Mouse (Mus musculus): ENCODE data around the gene Cldn22.
"Not testable (repeated sequence)": the region's sequence is repeated elsewhere in the genome, so short reads cannot be mapped to it uniquely, and the experiment has no call there.

Cldn22 gene

DNA sequence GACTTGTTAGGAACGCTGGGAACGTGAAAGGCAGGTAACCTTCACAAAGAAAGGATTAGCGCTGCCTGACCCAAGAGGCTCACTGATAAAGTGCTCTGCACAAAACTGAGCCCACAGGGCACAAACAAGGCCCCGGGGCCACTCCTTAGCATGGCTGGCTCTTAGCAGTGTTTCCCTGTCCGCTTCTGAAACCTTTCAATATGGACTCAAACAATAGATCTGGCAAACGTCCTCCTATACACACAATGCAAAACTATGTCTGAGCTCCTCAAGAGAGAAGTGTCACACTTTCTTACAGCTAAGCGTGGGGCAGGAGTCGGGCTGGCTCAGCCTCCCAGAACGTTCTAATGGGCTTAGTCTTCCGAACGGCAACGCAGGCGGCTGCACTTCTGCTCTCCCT, at the start of gene Cldn22:
TSS of gene Cldn22 (plus strand) at position 301 of the 400 bp plus-strand sequence.
- no peak for DNase-seq (ENCODE audit: low read depth in 1 of 2, low spot score in 2 of 2)

DNA sequence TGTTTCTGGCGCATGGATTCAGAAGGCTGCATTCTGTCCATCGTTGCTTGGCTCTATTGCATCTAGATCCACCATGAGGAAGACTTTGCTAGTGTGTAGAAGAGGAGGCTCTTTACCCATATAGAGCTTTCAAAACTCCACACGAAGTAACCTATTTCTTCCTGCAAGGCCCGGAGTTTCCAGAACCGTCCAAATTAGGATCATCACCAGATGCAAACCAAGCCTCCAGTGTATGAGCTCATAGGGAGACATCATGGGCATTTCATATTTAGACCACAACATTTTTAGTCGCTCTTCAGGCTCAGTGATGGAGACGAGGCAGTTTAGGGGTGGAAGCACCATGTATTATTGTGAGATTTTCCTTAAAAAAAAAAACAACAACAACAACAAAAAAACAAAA, 46.9 kb upstream of the Cldn22 start:
- DNase-seq (ENCODE audit: low read depth in 1 of 2, low spot score in 2 of 2): no peak

DNA sequence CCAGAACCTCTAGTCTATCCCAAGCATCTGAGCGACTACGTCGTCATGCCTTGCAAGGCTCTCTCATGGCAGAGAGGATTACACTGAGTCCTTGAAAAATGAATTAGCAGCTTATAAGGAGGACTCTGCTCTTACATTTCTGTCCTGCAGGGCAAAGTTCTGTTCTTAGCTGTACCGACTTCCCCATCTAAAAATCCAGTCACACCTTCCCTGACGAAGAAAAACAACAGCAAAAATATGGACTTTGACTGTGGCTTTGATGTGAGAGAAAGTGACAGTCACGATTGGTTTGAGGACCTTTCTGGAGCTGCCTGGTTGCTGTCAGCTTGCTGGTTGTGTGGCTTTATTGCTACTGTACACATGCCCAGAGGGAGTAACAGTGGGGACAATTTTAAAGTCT, 44.7 kb upstream of the Cldn22 start:
- no peak for DNase-seq (ENCODE audit: low read depth in 1 of 2, low spot score in 2 of 2)

DNA sequence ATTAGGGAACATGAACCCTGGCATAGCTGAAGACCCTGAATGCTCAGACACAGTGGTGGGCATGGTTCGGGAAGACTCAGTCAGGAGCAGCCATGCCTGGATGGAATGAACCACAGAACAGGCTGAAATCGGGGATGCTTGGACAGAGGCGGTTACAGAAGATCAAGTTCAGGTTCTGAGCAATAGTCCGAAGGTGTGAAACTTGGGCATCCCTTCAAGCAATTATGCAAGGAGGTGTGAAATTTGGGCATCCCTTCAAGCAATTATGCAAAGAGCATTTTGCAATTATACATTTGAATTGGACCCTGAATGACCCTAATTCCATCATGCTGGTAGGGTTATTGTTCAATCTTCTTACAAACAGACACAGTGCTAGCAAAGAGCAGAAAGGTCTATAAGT, 42.4 kb upstream of the Cldn22 start:
- DNase-seq (ENCODE audit: low read depth in 1 of 2, low spot score in 2 of 2): no peak

DNA sequence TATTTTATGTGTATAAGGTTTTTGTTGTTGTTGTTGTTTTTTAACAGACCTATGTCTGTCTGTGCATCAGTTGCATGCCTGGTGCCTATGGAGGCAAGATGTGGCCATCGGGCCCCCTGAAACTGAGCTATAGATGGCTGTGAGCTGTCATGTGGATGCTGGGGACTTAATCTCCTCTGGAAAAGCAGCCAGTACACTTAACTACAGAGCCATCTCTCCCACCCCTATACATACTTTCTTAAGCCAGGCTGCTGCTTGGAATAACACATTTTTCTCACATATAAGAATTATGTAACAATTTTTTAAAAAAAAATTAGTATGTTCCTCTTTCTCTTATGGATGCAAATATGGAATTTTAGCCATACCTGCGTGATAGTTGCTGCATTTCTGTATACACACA, 40.7 kb upstream of the Cldn22 start:
- no peak for DNase-seq (ENCODE audit: low read depth in 1 of 2, low spot score in 2 of 2)

DNA sequence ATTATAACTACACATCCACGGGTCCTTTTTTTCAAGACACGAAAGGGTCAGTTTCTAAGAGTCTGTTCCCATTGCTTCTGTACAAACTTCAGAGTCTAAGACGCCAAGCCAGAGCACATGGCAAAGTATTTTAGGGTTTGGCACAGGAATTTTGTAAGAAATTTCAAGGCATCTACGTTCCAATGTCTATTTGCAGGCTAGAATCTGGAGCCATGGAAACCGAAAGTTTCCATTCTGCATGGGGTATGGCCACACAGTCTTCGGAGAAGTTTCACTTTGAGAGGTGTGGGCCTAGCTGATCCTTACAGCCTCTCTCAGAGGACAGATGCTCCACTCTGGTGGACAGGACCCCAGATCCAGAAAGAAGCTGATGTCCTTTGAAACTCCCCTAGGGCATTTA, 40.3 kb upstream of the Cldn22 start:
- DNase-seq (ENCODE audit: low read depth in 1 of 2, low spot score in 2 of 2): no peak

DNA sequence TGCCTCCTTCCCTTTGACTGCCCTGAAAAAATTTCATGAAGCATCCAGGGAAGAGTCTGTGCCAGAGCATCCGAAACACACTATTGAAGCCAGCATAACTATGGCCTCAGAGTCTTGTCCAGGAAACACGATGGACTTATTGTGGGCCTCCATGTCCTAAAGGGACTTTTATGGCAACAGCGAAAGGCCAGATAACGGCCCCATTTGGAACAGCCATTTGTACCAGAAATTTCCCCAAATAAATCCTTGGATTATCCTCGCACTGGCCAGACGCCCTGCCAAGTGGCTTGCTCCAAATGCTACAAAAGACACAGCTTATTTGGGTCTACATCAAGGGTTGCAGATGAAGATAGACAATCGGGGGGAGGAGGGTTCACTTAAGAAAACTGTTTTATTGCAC, 39.8 kb upstream of the Cldn22 start:
- DNase-seq (ENCODE audit: low read depth in 1 of 2, low spot score in 2 of 2): no peak

DNA sequence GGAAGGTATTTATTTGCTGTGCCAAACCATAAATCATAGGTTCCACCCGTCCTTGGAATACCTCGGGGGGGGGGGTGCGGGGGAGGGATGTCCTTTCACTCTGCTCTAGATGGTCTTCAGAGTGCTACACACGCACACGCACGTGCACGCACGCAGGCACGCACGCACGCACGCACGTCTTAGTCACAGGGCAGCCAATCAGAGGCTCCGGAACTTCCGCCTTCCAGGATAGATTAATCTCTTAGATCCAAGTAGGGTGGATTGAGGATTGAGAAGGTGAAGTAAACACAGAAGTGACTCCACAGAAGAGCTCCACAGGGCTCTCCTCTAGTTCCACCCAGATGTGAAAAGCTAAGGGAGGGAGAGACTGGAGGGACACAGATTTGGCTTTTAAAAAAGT, 38.0 kb upstream of the Cldn22 start:
- no peak for DNase-seq (ENCODE audit: low read depth in 1 of 2, low spot score in 2 of 2)

DNA sequence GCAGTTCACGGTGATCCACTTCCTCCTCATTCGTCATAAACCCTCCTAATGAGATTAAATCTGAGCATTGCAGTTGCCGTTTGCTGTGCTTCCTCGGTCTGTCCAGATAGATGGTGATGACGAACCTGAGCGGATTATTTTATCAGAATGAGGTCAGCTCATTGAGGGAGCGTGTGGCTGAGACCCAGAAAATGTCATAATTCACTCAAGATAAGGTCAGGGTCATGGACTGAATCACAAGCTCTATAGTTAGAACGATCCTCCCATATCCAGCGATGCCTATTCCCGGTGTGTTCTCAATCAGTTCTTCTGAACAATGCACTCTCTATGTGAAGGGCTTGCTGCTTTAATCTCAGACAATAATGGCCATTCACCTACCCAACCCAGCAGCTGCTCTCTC, 36.6 kb upstream of the Cldn22 start:
- DNase-seq (ENCODE audit: low read depth in 1 of 2, low spot score in 2 of 2): no peak

DNA sequence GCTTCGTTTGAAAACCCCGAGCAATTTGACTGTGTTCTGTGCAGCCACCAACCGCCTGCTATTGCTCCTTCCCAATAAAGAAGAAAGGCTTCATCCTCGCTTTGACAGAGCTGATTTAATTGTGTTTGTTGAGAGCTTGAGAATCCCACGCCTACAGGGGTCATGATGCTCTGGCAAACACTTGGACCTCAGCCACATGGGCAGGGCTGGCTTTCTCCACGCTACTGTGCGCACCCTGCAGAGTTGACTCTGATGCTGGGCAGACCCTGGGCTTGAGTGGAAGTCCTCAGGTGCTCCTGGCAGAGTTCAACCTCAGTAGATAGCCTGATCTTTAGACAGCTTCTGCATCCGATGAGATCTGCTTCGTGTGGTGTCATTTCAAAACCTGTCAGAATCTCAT, 32.3 kb upstream of the Cldn22 start:
- DNase-seq (ENCODE audit: low read depth in 1 of 2, low spot score in 2 of 2): no peak

DNA sequence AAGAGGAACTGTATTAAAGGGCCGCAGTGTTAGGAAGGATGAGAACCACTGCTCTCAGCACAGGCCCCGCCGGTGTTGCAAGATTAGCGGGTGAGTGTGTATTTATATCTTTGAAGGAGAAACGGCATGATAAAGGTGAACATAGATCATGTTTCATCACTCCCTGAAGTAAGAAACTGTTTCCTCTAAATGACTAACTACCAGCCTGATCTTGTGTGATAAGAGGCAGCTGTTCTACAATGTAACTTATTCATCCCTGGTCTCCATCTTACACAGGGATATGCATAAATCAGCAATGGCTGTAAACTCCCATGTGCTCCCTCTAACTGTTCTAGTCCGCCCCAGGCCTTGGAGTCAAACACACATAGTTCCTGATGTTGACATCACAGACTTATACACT, 24.8 kb upstream of the Cldn22 start:
- DNase-seq (ENCODE audit: low read depth in 1 of 2, low spot score in 2 of 2): no peak

DNA sequence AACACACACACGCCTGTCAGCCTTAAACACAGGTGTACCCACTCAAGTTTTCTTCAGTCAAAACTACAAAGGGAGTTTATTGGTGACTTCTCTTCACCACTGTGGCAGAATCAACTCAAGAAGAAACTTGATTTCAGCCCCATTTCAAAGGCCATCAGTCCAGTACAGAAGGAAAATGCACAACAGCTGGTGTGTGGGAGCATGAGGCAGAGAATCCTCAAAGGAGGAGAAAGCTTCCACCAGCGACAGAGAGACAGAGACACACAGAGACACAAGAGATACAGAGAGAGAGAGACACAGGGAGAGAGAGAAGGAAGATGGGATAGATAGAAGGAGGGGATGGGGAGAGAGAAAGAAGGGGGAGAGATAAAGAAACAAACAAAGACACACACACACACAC, 21.9 kb upstream of the Cldn22 start:
- DNase-seq (ENCODE audit: low read depth in 1 of 2, low spot score in 2 of 2): no peak

DNA sequence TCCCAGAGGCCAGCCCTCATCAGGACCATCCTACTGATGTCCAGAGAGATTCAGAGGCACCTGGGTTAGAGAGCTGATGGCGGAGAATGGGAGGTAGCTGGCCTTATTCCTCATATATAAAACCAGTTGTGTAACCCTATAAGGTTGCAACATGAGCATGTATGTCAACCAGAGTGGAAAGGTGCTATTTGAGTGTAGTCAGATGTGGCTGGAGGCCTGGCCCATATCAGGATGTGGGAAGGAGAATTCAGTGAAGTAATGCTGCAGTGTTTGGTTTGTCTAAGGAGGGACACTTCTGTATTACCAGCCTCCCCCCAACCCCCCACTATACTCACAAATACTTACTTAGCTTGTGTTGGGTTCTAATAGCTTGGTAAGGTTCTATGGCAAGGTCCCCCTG, 20.0 kb upstream of the Cldn22 start:
- DNase-seq (ENCODE audit: low read depth in 1 of 2, low spot score in 2 of 2): no peak

DNA sequence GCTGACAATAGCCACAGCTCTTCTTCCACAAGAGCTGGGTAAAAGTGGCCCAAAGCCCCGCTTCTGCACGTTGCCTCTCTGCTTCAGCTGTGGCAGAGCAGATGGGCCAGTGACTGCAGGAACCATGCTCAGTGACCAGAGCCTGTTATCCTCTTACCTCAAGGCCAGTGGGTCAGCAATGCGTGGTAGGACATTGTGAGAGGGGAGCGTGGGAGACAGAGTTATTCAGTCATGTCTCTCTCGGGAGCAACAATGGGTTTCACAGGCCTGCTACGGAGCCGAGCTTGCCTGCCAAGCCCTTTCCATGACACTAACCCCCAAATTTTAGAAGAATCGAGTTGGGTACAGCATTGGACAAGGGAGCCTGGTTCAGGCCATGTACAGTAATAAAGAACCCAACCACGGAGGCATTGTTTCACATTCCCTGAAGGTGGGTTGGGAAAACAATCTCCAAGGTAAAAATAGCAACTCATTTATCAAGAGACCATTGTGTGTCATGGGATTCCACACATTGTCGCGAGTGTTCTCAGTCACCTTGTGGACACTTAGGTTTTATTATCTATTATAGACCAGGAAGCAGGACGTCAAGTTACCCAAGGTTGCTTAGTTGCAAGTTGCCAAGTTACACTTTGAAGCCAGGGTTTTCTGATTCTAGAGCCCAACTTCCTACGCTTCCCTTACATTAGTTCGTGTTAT, 14.2 kb upstream of the Cldn22 start:
- DNase-seq (ENCODE audit: low read depth in 1 of 2, low spot score in 2 of 2): no peak

DNA sequence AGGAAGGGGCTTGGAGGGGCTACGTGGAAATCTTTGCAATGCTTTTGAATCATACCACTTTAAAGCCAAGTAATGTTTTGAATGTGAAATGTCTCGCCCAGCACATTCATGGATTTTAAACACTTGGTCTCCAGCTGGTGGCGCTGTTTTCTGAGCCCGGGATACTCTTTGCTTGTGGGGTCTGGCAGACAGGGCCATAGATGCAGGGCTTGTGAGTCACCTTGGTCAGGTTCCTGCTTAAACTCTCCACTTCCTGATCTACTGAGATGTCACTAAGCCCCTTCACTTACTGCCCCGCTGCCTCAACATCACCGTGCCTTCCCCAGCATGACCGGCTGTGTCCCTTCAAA, 13.6 kb upstream of the Cldn22 start:
- DNase-seq (ENCODE audit: low read depth in 1 of 2, low spot score in 2 of 2): no peak

DNA sequence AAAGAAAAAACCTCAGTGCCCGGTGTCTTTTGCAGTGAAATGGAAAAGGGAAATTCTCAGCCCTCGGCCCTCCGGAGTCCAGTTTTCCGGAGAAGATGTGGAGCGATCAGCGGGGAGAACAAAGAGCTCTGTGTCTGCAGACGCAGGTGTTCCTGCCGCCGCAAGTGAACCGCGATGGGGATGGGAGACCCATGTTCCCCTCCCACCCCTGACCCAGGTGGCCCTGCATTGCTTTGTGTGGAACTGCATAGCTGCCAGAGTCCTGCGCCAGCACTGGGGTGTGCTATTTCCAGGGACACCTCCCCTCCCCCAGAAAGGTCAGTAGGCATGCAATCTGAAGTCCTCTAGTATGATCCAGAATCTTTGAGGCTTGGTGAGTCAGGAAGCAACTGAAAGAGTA, 13.1 kb upstream of the Cldn22 start:
- no peak for DNase-seq (ENCODE audit: low read depth in 1 of 2, low spot score in 2 of 2)

DNA sequence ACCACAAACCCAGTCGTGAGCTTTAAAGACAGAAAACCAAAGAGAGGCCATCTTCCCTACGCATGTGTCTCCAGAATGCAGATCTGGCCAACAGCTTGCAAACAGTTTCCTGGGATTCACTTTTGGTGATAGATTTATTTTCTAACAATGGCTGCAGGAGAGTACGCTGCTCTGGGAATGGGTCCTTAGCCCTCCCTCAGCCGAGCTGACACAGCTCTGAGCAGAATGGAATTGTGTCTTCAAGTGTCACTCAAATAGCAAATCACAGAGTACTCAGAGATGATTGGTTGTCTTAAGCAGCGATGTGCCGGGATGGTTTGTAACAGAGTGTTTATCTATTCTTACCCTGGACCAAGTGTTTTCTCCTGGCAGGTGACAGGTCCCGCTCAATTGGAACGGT, 5.2 kb upstream of the Cldn22 start:
- no peak for DNase-seq (ENCODE audit: low read depth in 1 of 2, low spot score in 2 of 2)

DNA sequence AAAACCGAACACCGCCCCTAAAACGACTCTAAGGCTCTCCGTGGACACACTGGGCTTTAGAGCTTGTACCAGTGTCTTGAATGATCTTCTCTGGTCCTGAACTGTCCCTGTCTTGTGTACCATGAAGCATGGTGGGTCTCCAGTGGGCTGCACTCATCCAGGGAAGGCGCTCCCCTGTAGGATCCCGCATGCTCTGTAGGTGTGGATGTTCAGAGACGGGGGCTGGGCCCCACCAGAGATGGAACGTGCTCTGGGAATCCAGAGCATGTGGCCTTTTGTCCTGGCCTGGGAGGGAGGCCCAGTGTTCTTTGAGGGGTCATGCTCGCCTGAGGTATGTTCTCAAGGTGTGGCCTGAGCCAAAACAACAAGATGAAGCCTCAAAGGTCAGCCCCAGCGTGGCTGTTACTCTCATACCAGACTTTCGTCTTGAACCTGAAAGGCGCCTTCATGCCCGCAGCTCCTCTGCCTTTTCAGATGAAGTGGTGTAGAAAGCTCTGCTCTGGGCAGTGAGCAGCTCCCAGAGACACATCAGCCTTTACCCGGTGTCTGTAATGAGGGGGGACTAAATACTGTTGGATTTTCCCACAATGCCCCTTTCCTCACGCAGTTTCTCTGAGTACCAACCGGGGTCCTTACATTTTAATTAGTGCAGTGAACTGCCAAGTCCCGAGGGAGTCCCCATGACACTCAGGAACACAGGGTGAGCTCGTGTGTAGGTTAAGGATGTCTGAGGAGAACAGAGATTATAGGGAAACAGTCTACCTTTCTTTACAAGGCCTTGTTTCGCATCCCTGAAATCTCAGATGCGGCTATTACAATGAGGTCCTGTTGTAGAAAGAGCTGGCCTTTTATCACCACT, 3.1 kb upstream of the Cldn22 start:
- no peak for DNase-seq (ENCODE audit: low read depth in 1 of 2, low spot score in 2 of 2)

DNA sequence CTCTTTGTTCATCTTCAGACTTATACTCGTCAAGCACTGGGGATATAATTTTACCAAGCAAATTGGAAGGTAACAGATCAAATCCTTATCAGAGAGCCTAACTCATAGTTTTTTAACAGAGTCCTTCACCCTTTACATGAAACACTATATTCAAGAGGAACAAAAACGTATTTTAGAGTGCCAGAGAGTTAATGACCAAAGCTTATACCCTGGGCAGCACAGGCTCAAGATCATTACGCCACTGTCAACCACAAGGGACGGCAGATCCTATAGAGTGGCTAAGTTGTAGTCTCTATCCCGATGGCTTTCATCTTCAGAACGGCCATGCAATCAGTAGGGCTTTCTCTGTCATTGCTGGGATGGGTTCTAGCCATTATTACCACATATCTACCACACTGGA, 2.4 kb upstream of the Cldn22 start, which contains the start of gene Cldn24:
TSS of gene Cldn24 (plus strand) at position 301 of the 400 bp plus-strand sequence.
- DNase-seq (ENCODE audit: low read depth in 1 of 2, low spot score in 2 of 2): no peak

DNA sequence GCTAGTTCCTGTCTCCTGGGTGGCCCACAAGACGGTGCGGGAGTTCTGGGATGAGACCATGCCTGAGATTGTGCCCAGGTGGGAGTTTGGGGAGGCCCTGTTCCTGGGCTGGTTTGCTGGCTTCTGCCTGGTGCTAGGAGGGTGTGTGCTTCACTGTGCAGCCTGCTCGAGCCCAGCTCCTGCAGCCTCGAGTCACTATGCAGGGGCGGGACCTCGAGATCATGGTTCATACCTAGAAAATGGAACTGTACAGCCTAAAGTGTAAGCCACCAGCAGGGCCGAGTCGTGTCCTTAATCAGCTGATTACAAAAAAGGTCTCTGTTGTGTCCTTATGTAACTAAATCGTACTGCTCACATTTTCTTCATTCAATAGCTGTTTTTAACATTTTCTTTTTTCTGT, 1.7 kb upstream of the Cldn22 start:
- DNase-seq (ENCODE audit: low read depth in 1 of 2, low spot score in 2 of 2): not testable (repeated sequence)

DNA sequence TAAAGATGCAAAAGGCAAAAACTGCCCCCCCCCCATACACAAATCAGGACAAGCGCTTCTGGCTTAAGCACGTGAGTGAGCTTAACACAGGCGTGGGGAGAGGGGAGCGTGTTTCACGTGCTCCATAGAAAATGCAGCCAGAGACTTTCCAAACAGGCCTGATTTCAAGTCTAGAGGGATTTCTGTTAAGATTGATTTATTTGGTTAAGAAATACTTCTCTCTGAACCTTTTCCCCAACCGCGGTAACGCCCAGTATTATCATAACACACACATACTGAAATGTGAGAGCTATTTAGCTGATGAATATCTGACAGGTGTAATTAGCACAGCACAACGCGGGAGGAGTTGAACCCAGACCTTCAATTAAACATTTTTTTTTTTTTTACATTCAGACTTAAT, 505 bp upstream of the Cldn22 start:
- no peak for DNase-seq (ENCODE audit: low read depth in 1 of 2, low spot score in 2 of 2)

DNA sequence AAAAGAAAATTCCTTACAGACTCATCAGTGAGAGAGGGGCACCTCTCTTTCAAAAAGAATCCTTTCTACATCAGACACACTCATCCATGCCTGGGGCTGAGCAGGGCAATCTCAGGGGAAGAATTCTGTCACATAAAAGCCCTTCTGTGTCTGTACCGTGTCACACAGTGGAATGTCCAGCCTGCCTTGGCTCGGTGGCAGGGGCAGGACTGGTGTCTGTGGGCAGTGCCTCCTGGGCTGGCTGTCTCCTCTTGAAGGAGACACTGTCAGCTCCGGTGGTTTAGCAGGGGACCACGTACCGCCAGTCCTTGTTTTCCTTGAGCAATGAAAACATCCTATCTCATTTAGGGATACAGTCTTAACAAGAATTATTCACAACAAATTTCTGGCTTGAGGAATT, 1.3 kb downstream of the Cldn22 start:
- DNase-seq (ENCODE audit: low read depth in 1 of 2, low spot score in 2 of 2): no peak

DNA sequence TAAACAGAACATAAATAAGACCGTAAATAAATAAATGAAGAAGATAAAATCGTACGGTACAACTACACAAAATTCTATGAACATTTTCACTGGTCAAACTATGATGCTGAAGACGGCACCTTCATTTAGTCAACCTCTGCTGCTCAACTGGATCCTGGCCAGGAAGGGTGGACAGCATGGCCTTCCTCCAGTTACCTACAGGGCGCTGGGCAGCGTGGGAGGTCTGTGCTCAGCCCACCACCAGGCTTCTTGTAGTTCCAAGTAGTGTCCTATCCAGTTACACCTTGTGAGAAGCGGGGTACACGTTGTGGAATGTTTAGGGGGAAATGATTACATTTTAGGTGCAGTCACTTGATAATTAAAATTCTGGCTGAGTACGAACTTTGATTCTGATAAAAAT, 2.6 kb downstream of the Cldn22 start:
- no peak for DNase-seq (ENCODE audit: low read depth in 1 of 2, low spot score in 2 of 2)
